Mouse (Mus musculus): ENCODE results near the gene Sh2d6. TPM values are rescaled to one million over a fixed set of nuclear protein-coding genes. Genes with fewer than 3 reads are reported as not detected.
"Not testable (repeated sequence)": the region's sequence is repeated elsewhere in the genome, so short reads cannot be mapped to it uniquely, and the experiment has no call there.

Sh2d6 gene
- total RNA-seq, 1 experiment from 2014 or later, result not detected

DNA sequence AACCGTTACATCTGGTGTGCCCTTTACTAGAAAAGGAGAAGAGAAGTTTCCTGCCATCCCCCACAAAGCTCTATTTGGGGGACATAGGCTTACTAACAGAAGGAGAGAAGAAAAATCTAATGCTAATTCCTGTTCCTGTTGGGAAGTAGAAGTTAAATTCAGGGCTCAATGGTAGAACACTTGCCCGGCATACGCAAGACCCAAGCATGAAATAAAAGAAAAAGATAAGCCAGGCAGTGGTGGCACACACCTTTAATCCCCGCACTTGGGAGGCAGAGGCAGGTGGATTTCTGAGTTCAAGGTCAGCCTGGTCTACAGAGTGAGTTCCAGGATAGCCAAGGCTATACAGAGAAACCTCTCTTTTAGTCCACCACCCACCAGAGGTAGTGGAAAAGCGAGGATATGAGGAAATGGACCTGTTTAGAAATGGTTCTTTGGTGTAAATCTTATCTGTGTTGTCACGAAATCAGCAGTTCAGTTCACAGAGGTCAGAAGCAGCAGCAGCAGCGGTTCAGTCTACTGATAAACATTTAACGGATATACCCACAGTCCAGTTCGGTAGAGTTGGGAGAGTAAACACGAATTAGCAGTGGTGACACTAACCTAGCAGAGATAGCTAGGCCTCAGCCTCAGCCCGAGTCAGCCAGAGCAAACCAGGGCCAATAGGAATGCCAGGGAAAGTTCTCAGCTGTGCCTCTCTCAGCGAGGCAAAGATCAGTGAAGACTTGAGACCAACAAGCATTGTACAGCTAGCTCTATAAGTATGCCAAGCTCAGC lies 41.7 kb downstream of the Sh2d6 start:
- no peak for ATAC-seq (replicated peaks in 1 of 2; ENCODE audit: insufficient read depth in 1 of 2, low FRiP score in 2 of 2, low TSS enrichment in 1 of 2, low read depth in 1 of 2, poor library complexity in 2 of 2, severe bottlenecking in 2 of 2)

GRCm38 (mm10) chr6:72478691-72479090 lies 42.8 kb downstream of the Sh2d6 start:
- not testable (repeated sequence) for ATAC-seq (replicated peaks in 1 of 2; ENCODE audit: insufficient read depth in 1 of 2, low FRiP score in 2 of 2, low TSS enrichment in 1 of 2, low read depth in 1 of 2, poor library complexity in 2 of 2, severe bottlenecking in 2 of 2)

- no peak for ATAC-seq (replicated peaks in 1 of 2; ENCODE audit: insufficient read depth in 1 of 2, low FRiP score in 2 of 2, low TSS enrichment in 1 of 2, low read depth in 1 of 2, poor library complexity in 2 of 2, severe bottlenecking in 2 of 2)
These were observed 43.9 kb downstream of the Sh2d6 start for GRCm38 (mm10) chr6:72477621-72478020.

- no peak for ATAC-seq (replicated peaks in 1 of 2; ENCODE audit: insufficient read depth in 1 of 2, low FRiP score in 2 of 2, low TSS enrichment in 1 of 2, low read depth in 1 of 2, poor library complexity in 2 of 2, severe bottlenecking in 2 of 2)
These were observed 44.7 kb downstream of the Sh2d6 start for GRCm38 (mm10) chr6:72476836-72477235.

GRCm38 (mm10) chr6:72475221-72475985 lies 46.1 kb downstream of the Sh2d6 start:
- ATAC-seq (replicated peaks in 1 of 2; ENCODE audit: insufficient read depth in 1 of 2, low FRiP score in 2 of 2, low TSS enrichment in 1 of 2, low read depth in 1 of 2, poor library complexity in 2 of 2, severe bottlenecking in 2 of 2), result no peak

- ATAC-seq (replicated peaks in 1 of 2; ENCODE audit: insufficient read depth in 1 of 2, low FRiP score in 2 of 2, low TSS enrichment in 1 of 2, low read depth in 1 of 2, poor library complexity in 2 of 2, severe bottlenecking in 2 of 2), result no peak
These were observed 48.1 kb downstream of the Sh2d6 start for GRCm38 (mm10) chr6:72473264-72474041.

DNA sequence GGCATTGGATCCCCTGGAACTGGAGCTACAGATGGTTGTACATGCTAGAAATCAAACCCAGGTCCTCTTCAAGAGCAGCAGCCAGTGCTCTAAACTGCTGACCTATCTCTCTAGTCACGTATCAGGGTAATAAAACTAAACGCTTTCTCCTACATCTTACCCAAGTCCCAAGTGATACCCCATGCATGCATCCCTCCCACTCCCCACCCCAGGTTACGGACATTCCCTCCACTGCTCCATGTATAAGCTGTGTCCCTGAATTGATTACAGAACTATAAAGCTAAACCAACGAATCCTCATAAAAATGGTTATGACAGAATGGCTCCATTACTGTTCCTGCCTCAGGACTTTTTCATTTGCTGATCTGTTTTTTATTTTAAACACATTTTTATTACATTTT lies 55.3 kb downstream of the Sh2d6 start:
- no peak for ATAC-seq (replicated peaks in 1 of 2; ENCODE audit: insufficient read depth in 1 of 2, low FRiP score in 2 of 2, low TSS enrichment in 1 of 2, low read depth in 1 of 2, poor library complexity in 2 of 2, severe bottlenecking in 2 of 2)

DNA sequence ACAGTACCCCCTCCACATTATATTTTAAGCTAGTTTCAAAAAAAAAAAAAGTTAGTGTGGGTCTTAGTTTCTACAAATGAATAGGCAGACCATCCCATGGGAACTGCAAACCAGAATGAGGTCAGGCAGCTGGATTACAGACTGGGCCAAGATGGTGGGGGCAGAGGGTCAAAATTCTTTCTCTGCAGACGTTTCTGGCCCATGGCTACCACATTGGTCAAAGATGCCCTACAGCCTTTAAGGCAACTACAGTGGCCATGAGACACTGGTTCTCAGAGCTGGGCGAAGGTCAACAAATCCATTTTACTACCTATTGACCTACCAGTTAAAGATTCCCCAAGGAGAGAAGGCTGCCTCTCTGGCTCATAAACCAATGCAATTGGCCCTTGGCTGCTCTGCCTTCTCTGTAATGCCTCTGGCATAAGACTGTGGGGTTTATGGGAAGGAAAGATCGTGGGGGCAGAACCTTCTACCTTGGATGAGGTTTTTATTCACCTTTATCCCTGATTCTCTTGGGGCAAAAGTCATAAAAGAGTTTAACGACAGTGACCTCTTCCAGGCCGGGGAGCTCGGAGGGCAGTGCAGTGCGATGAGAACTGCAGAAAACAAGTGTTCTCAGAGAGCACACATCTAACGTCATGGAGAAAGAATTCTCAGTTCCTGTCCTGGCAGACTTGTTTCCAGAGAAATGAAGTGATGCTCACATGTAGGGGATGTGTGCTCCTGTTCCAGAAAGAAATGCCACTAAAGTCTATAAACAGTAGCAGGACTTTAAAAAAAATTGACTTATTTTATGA lies 55.9 kb downstream of the Sh2d6 start:
- no peak for ATAC-seq (replicated peaks in 1 of 2; ENCODE audit: insufficient read depth in 1 of 2, low FRiP score in 2 of 2, low TSS enrichment in 1 of 2, low read depth in 1 of 2, poor library complexity in 2 of 2, severe bottlenecking in 2 of 2)

Other genes with a start within 250 kb of the Sh2d6 start
- gene Sftpb, start 217.1 kb downstream of the Sh2d6 start, total RNA-seq (2017), result not detected in 2 replicates
- gene Usp39, start 176.5 kb downstream of the Sh2d6 start, total RNA-seq (2017), result 66.7 and 82.2 TPM in 2 replicates
- 23.4 and 24.6 TPM in 2 replicates for gene 0610030E20Rik, start 174.4 kb downstream of the Sh2d6 start, total RNA-seq (2017)
- gene Tmem150a, start 166.3 kb downstream of the Sh2d6 start, total RNA-seq (2017), result 1.1 and 1.2 TPM in 2 replicates
- gene Rnf181, start 154.8 kb downstream of the Sh2d6 start, total RNA-seq (2017), result 55.9 and 56.8 TPM in 2 replicates
- 57.2 and 59.8 TPM in 2 replicates for gene Vamp5, start 141.2 kb downstream of the Sh2d6 start, total RNA-seq (2017)
- 270 and 419 TPM in 2 replicates for gene Vamp8, start 131.0 kb downstream of the Sh2d6 start, total RNA-seq (2017)
- gene Ggcx, start 107.4 kb downstream of the Sh2d6 start, total RNA-seq (2017), result 9.4 and 9.8 TPM in 2 replicates
- 168 and 256 TPM in 2 replicates for gene Mat2a, start 82.1 kb downstream of the Sh2d6 start, total RNA-seq (2017)
- 61.1 and 113 TPM in 2 replicates for gene Capg, start 22.7 kb upstream of the Sh2d6 start, total RNA-seq (2017)
- 7.6 and 9.8 TPM in 2 replicates for gene Elmod3, start 76.7 kb upstream of the Sh2d6 start, total RNA-seq (2017)
- gene Retsat, start 76.8 kb upstream of the Sh2d6 start, total RNA-seq (2017), result 12.4 and 17.1 TPM in 2 replicates
- 93.9 and 95.8 TPM in 2 replicates for gene Tgoln1, start 95.3 kb upstream of the Sh2d6 start, total RNA-seq (2017)